Mouse (Mus musculus) adrenal gland, postnatal 36 days (tissue): Measurements from ENCODE around the gene Mri1. TPM values are rescaled to one million over a fixed set of nuclear protein-coding genes. Genes with fewer than 3 reads are reported as not detected.

Experiments
- DNase-seq, 2 experiments: peaks; one replicate each; pipeline ENCODE4 v3.0.0; 2021; ENCODE audit warnings: mixed read lengths in 1 of 2
- long read RNA-seq, 2 experiments: library from polyadenylated mRNA; stranded (forward); transcript quantifications; one replicate each; pipeline ENCODE4 v2.0.0; 2021; ENCODE audit warnings: borderline sequencing depth in 2 of 2
- total RNA-seq, 2 experiments: library from RNA; stranded (reverse); gene quantifications; 2 replicates each; pipeline ENCODE4 v1.2.3; 2021

Gene Mri1
- total RNA-seq, result 10 to 100 TPM; 29.0 to 45.3 TPM
- long read RNA-seq, experiment 1, transcript Mri1-203 (5 exons, 2,819 nt), result major isoform, 55 of 68 reads
- long read RNA-seq, experiment 1, partial matches to known transcripts, result 2 of 68 reads
- long read RNA-seq, experiment 1, other reads (novel, unspliced or antisense), result 8 of 68 reads
- long read RNA-seq, experiment 2, transcript Mri1-203 (5 exons, 2,819 nt), result major isoform, 16 of 21 reads
- long read RNA-seq, experiment 2, partial matches to known transcripts, result 0 of 21 reads
- long read RNA-seq, experiment 2, other reads (novel, unspliced or antisense), result 4 of 21 reads

- DNase-seq, result peak; percentile 86 to 87
These were observed at the start of gene Mri1 for GRCm38 (mm10) chr8:84256822-84257610. Mri1 (minus strand) TSS chr8:84257326.

- no peak for DNase-seq
These were observed 46.8 kb upstream of the Mri1 start for GRCm38 (mm10) chr8:84303951-84304350.

GRCm38 (mm10) chr8:84297029-84297785 lies 40.1 kb upstream of the Mri1 start:
- no peak for DNase-seq

DNA sequence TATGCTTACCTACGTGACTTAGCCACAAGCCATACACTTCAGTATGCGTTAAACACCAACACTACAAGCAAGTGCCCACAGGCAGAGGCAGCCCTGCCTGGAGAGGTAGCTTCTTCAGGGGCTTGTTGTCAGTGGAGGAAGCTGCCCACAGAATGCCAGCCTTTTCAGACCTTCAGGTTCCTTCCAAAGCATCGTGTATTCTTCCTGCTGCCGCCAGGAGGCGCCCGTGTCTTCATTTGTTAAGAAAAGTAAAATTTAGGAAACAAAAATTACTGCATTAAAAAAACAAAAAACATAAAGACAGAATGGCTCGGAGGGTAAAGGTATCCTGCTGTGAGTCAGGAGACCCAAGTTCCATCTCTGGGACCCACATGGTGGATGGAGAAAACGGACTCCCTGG lies 34.6 kb upstream of the Mri1 start:
- DNase-seq, result peak; percentile 43 to 68

GRCm38 (mm10) chr8:84291086-84291485 lies 34.0 kb upstream of the Mri1 start:
- DNase-seq, result no peak

GRCm38 (mm10) chr8:84288892-84289291 lies 31.8 kb upstream of the Mri1 start:
- peak; percentile 25 to 27 for DNase-seq

DNA sequence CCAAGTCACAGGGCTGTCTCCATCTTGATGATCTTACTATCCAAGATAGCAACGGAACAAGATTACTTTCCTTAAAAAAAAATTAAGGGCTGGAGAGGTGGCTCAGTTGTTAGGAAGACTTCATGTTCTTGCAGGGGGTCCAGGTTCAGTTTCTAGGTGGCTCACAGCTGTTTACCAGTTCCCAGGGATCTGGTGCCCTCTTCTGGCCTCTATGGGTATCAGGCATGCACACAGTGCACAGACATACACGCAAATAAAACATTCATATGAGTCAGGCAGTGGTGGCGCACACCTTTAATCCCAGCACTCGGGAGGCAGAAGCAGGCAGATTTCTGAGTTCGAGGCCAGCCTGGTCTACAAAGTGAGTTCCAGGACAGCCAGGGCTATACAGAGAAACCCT lies 28.5 kb upstream of the Mri1 start:
- DNase-seq, result peak; percentile 49 to 62

- DNase-seq, result peak in 1 of 2 experiments; percentile 13
These were observed 27.5 kb upstream of the Mri1 start for GRCm38 (mm10) chr8:84284608-84285063.

GRCm38 (mm10) chr8:84280777-84281176 lies 23.7 kb upstream of the Mri1 start:
- DNase-seq, result no peak

GRCm38 (mm10) chr8:84276447-84276846 lies 19.3 kb upstream of the Mri1 start:
- DNase-seq, result no peak

- no peak for DNase-seq
These were observed 16.8 kb upstream of the Mri1 start for GRCm38 (mm10) chr8:84273968-84274367.

DNA sequence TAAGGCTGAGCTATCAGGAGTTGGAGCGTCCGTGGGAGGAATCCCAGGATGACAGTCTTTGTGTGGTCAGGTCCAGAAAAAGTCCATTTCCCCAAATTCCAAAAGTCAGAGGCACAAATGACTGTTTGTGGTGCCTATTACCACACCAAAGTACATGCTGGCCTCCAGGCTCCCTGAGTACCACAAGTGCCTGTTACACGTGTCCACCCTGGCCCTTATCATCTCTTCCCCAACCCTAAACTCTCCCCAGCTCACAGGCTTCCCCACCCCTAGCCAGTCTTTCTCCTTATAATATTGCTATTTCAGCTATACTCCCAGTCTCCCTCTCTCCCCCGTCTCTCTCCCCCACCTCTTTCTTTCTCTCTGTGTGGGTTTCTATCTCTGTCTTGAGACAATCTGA lies 15.2 kb upstream of the Mri1 start:
- no peak for DNase-seq

- DNase-seq, result peak; percentile 99 to 100
These were observed 13.0 kb upstream of the Mri1 start, which contains the start of gene Ccdc130 for GRCm38 (mm10) chr8:84269950-84270773. Ccdc130 (minus strand) TSS chr8:84270380.

- DNase-seq, result no peak
These were observed 4.0 kb upstream of the Mri1 start for GRCm38 (mm10) chr8:84261098-84261497.

DNA sequence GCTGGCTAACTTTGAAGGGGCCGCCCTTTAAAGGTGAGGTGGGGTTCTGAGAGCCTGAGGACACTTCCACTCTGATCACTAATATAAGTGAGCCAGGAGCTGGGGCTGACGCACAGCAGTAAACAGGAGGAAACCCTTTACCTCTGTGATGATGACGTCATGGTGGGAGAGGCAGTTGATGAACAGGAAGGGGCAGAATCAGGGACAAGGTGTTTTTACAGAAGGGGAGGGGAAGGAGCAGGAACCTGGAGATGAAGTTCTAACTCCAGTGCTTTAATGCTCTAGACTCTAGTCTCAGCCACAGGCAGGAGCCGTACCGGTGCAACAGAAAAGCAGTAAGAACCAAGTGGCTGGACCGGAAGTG lies 686 bp downstream of the Mri1 start:
- DNase-seq, result peak in 1 of 2 experiments; percentile 33

GRCm38 (mm10) chr8:84255858-84256257 lies 1.3 kb downstream of the Mri1 start:
- DNase-seq, result no peak

GRCm38 (mm10) chr8:84249257-84250170 lies 7.6 kb downstream of the Mri1 start, which contains the start of gene D8Ertd738e:
D8Ertd738e (minus strand) TSS chr8:84249719.
- peak; percentile 89 to 91 for DNase-seq

GRCm38 (mm10) chr8:84241821-84242220 lies 15.3 kb downstream of the Mri1 start:
- DNase-seq, result peak in 1 of 2 experiments; percentile 28

GRCm38 (mm10) chr8:84241167-84241566 lies 16.0 kb downstream of the Mri1 start:
- no peak for DNase-seq

DNA sequence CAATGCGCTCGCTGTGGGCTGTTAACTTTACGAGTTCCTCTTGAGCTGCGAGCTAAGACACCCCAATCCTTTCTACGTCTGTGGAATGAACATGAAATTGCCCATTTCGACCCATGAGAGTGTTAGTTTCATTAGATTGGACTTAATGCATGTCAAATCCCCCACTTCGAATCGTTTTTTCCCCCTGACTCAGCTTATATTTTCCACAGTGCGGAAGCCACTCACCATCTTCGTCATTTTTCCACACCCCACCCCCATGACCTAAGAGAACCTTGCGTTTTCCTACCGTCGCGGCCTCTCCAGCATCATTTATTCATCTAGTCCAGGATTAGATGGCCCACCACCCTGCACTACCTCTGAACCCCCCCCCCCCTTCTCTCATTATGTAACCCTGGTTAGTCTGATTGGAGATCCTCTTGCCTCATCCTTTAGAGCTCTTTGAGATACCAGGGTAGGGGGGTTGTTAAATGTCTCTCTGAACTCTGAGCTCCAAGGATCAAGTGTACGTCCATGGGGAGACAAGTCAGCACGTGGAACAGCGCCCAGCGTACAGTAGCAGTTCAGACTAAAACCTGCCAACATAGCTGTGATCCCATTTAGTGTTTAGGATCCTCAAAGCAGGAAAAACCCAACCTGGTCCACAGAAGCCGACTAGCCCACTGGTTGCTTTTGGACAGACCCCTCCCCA lies 19.4 kb downstream of the Mri1 start:
- DNase-seq, result peak in 1 of 2 experiments; percentile 50
